Mouse (Mus musculus): ENCODE data around the gene Kmt2a. TPM values are rescaled to one million over a fixed set of nuclear protein-coding genes. Genes with fewer than 3 reads are reported as not detected.

The Kmt2a gene
- polyA plus RNA-seq, 1 experiment, result 5.6 TPM

DNA sequence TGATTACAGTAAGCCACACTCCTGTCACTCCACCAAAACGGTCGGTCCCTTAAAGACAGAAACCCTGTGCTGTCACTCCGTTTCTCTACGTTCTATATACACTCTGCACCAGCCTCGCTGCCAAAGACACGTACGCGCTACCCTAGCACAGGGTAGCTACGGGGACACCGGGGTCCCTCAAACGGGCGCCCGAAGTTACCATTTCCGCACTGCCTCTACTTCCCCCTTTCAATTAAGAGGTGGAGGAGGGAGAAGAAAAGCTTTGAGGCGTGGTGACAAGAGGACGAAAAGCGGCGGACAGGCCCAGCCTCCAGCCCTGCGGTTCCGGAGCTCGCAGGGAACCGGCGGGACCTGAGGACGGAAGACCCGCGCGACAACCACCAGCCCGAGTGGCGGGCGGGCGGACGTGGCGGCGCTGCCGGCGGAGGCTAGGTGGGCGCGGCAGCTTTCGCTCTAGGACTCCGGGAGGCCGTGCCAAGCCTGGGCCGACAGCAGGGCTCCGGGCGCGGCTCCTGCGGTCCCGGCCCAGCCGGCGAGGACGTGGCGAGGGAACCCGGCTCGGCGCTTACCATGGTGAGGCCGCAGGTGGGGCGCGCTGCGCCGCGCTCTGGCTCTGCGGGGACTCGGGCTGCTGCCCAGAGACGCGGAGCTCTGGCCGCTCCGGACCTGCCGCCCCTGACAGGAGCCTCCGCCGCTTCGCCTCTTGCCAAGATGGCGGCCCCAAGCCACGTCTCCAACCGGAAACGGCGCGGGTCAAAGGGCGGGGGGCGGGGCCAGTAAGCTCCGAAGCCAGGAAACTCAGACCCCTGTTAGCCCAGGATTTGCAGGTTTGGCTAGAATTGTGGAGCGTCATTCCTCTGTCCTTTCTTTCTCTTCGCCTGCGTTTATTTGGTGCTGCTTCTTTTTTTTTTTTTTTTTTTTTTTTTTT is 113.7 kb downstream of the Kmt2a start, which contains the start of the genes Arcn1 and Ift46:
Gene Arcn1, minus strand, starts transcription at position 745 of the 928 bp plus-strand sequence.
Gene Ift46, plus strand, starts transcription at position 808 of the 928 bp plus-strand sequence.
- peak within 1 kb of the TSS; percentile 99 for H3ac ChIP-seq (ENCODE audit: control insufficient read depth, insufficient read length, low read depth)
- peaks cover 53% of the 10 kb centered on the region for H3K79me2 ChIP-seq (ENCODE audit: control insufficient read depth, insufficient read depth)
- no peaks in the 10 kb centered on the region for H3K27me3 ChIP-seq (ENCODE audit: control insufficient read depth, insufficient read depth, insufficient read length)
- H3K36me3 ChIP-seq (ENCODE audit: control insufficient read depth, insufficient read depth), result no peaks in the 10 kb centered on the region
- TF ChIP-seq CEBPB (IDR thresholded peaks at IDR 0.05; ENCODE audit: low read depth) (no peak), FOSL1 (IDR thresholded peaks at IDR 0.05; ENCODE audit: insufficient read depth, low read length, poor library complexity, severe bottlenecking) (no peak), USF1 (IDR thresholded peaks at IDR 0.05; ENCODE audit: low read depth) (no peak), CTCF (IDR thresholded peaks at IDR 0.05; ENCODE audit: control insufficient read depth, insufficient read depth, insufficient read length) (no peak), MAX (IDR thresholded peaks at IDR 0.05) (no peak), MYOG (IDR thresholded peaks at IDR 0.05; ENCODE audit: control insufficient read depth, extremely low read depth, insufficient read length) (no peak), MYOD1 (IDR thresholded peaks at IDR 0.05; ENCODE audit: control insufficient read depth, insufficient read length, low read depth) (no peak)
- H3K79me3 ChIP-seq (ENCODE audit: low read depth), result peaks cover 48% of the 10 kb centered on the region
- peak within 1 kb of the TSS; percentile 82 for H3K4me3 ChIP-seq (ENCODE audit: insufficient read depth, poor library complexity, severe bottlenecking)

DNA sequence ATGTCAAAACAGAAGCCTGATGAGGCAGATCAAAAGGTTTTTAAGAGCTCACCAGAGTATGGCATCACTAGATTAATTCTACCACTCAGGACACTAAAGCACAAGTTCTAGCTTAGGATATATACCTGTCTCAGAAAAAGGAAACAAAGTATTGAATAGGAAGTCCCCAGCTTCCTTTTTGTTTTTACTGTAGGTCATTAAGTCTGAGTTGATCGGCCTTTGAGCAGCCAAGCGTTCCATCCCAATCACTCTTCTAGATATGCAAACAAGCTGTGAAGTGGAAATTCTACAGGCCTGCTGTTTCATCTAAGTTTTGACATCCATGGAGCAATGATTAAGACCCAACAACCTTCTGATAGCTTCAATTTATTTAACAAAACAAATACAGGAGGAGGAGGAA is 120.2 kb downstream of the Kmt2a start:
- Histone ChIP-seq H3K27me3 (ENCODE audit: control insufficient read depth, insufficient read depth, insufficient read length) (no peaks in the 10 kb centered on the region), H3ac (ENCODE audit: control insufficient read depth, insufficient read length, low read depth) (no peak overlapping the region), H3K4me3 (ENCODE audit: insufficient read depth, poor library complexity, severe bottlenecking) (no peak overlapping the region), H3K36me3 (ENCODE audit: control insufficient read depth, insufficient read depth) (peaks cover 47% of the 10 kb centered on the region), H3K79me3 (ENCODE audit: low read depth) (peaks cover 77% of the 10 kb centered on the region), H3K79me2 (ENCODE audit: control insufficient read depth, insufficient read depth) (peaks cover 97% of the 10 kb centered on the region)
- no peak for TF ChIP-seq USF1 (IDR thresholded peaks at IDR 0.05; ENCODE audit: low read depth)
- no peak for TF ChIP-seq MYOD1 (IDR thresholded peaks at IDR 0.05; ENCODE audit: control insufficient read depth, insufficient read length, low read depth)
- no peak for TF ChIP-seq CEBPB (IDR thresholded peaks at IDR 0.05; ENCODE audit: low read depth)
- TF ChIP-seq MYOG (IDR thresholded peaks at IDR 0.05; ENCODE audit: control insufficient read depth, extremely low read depth, insufficient read length), result no peak
- TF ChIP-seq FOSL1 (IDR thresholded peaks at IDR 0.05; ENCODE audit: insufficient read depth, low read length, poor library complexity, severe bottlenecking), result no peak
- TF ChIP-seq CTCF (IDR thresholded peaks at IDR 0.05; ENCODE audit: control insufficient read depth, insufficient read depth, insufficient read length), result no peak
- TF ChIP-seq MAX (IDR thresholded peaks at IDR 0.05), result no peak

Other genes starting within 250 kb of the Kmt2a start
- gene Treh, start 208.1 kb downstream of the Kmt2a start, polyA plus RNA-seq (2012; fragmentation: generic; extraction: Trizol), result not detected
- 96.8 TPM for gene Phldb1, start 146.1 kb downstream of the Kmt2a start, polyA plus RNA-seq (2012; fragmentation: generic; extraction: Trizol)
- gene Arcn1, start 113.5 kb downstream of the Kmt2a start, polyA plus RNA-seq (2012; fragmentation: generic; extraction: Trizol), result 46.6 TPM
- gene Ift46, start 113.4 kb downstream of the Kmt2a start, polyA plus RNA-seq (2012; fragmentation: generic; extraction: Trizol), result 76.1 TPM
- gene Tmem25, start 82.0 kb downstream of the Kmt2a start, polyA plus RNA-seq (2012; fragmentation: generic; extraction: Trizol), result 0.46 TPM
- not detected for gene Ttc36, start 78.2 kb downstream of the Kmt2a start, polyA plus RNA-seq (2012; fragmentation: generic; extraction: Trizol)
- 734 TPM for gene Atp5l, start 39.4 kb upstream of the Kmt2a start, polyA plus RNA-seq (2012; fragmentation: generic; extraction: Trizol)
- gene Ube4a, start 84.3 kb upstream of the Kmt2a start, polyA plus RNA-seq (2012; fragmentation: generic; extraction: Trizol), result 13.7 TPM
- not detected for gene Cd3g, start 99.1 kb upstream of the Kmt2a start, polyA plus RNA-seq (2012; fragmentation: generic; extraction: Trizol)
- not detected for gene Cd3d, start 100.5 kb upstream of the Kmt2a start, polyA plus RNA-seq (2012; fragmentation: generic; extraction: Trizol)
- not detected for gene Cd3e, start 128.3 kb upstream of the Kmt2a start, polyA plus RNA-seq (2012; fragmentation: generic; extraction: Trizol)
- not detected for gene Mpzl2, start 158.5 kb upstream of the Kmt2a start, polyA plus RNA-seq (2012; fragmentation: generic; extraction: Trizol)
- 0.35 TPM for gene Mpzl3, start 173.9 kb upstream of the Kmt2a start, polyA plus RNA-seq (2012; fragmentation: generic; extraction: Trizol)
- not detected for gene Jaml, start 197.9 kb upstream of the Kmt2a start, polyA plus RNA-seq (2012; fragmentation: generic; extraction: Trizol)
- not detected for gene Scn2b, start 236.5 kb upstream of the Kmt2a start, polyA plus RNA-seq (2012; fragmentation: generic; extraction: Trizol)

Data from C2C12 (cell line).